Comparison of ENCODE assay signal across 24 mouse cellular contexts in genomic region chr9:104474831-104475230, GRCm38 (mm10).
"Had no signal": no experiment of that assay in that cellular context is flagged by ENCODE, and none has a peak within 500 bp of the region (broad histone marks: within the 10 kb centered on the region; RNA-seq: fewer than 3 reads in every experiment).

No protein-coding gene starts in this region.

- H3K9ac ChIP-seq: limb, embryonic 12.5 days; limb, embryonic 15.5 days; liver, embryonic 14.5 days; liver, postnatal 0 days; lung, embryonic 14.5 days; midbrain, embryonic 12.5 days; midbrain, embryonic 15.5 days; neural tube, embryonic 12.5 days; neural tube, embryonic 15.5 days had no signal

- H3K36me3 ChIP-seq: limb, embryonic 12.5 days; limb, embryonic 15.5 days; midbrain, embryonic 12.5 days; midbrain, embryonic 15.5 days; neural tube, embryonic 12.5 days; neural tube, embryonic 15.5 days had no signal

- H3K4me3 ChIP-seq: layer of hippocampus, adult 2 months; left cerebral cortex, adult 2 months; limb, embryonic 12.5 days; limb, embryonic 15.5 days; midbrain, embryonic 12.5 days; midbrain, embryonic 15.5 days; neural tube, embryonic 12.5 days; neural tube, embryonic 15.5 days had no signal

- H3K4me1 ChIP-seq: limb, embryonic 12.5 days; limb, embryonic 15.5 days; midbrain, embryonic 12.5 days; midbrain, embryonic 15.5 days; neural tube, embryonic 12.5 days; neural tube, embryonic 15.5 days had no signal

- ATAC-seq: intestine, postnatal 0 days; liver, postnatal 0 days; lung, postnatal 0 days; midbrain, embryonic 15.5 days had no signal

- H3K4me2 ChIP-seq: limb, embryonic 12.5 days; limb, embryonic 15.5 days; liver, embryonic 11.5 days; lung, embryonic 14.5 days; midbrain, embryonic 12.5 days; midbrain, embryonic 15.5 days; neural tube, embryonic 12.5 days; neural tube, embryonic 15.5 days had no signal

- H3K27ac ChIP-seq: layer of hippocampus, adult 2 months; left cerebral cortex, adult 2 months; limb, embryonic 12.5 days; limb, embryonic 15.5 days; liver, embryonic 14.5 days; macrophage; midbrain, embryonic 12.5 days; midbrain, embryonic 15.5 days; neural tube, embryonic 12.5 days; neural tube, embryonic 15.5 days; stomach, postnatal 0 days had no signal

- H3K27me3 ChIP-seq: limb, embryonic 12.5 days; limb, embryonic 15.5 days; midbrain, embryonic 12.5 days; midbrain, embryonic 15.5 days; neural tube, embryonic 12.5 days; neural tube, embryonic 15.5 days had no signal

- DNase-seq: layer of hippocampus, adult 9-11 months; left cerebral cortex, postnatal 4 days; liver, postnatal 0 days; lung, embryonic 14.5 days; right cerebral cortex, adult 18-20 months; right cerebral cortex, postnatal 14 days; right cerebral cortex, postnatal 4 days; thymus, adult 2 months; thymus, postnatal 14 days; thymus, postnatal 4 days had no signal

- H3K9me3 ChIP-seq: limb, embryonic 12.5 days; limb, embryonic 15.5 days; midbrain, embryonic 12.5 days; midbrain, embryonic 15.5 days; neural tube, embryonic 12.5 days had no signal
